Mouse (Mus musculus): ENCODE data around the gene Apol8.

GRCm38 (mm10) chr15:77756081-77756480 is 722 bp downstream of the Apol8 start:
- no peak for TF ChIP-seq CTCF (IDR thresholded peaks at IDR 0.05; ENCODE audit: borderline replicate concordance, control insufficient read depth, extremely low read depth, insufficient read depth, low read length, poor library complexity)
- no peak for TF ChIP-seq POLR2A (IDR thresholded peaks at IDR 0.05; ENCODE audit: control insufficient read depth, extremely low read depth, insufficient read depth, low read length, poor library complexity)

Data from thymus, adult 2 months (tissue).